Mouse (Mus musculus) myocyte (in vitro differentiated cells): ENCODE data around the gene Tnrc6c. TPM values are rescaled to one million over a fixed set of nuclear protein-coding genes. Genes with fewer than 3 reads are reported as not detected.

ENCODE experiments used
- H3K27me3 ChIP-seq: one replicate; pipeline ENCODE4 v1.6.1; 2011; ENCODE audit not compliant: control insufficient read depth, insufficient read depth, insufficient read length
- H3K36me3 ChIP-seq: one replicate; pipeline ENCODE4 v1.6.1; 2011; ENCODE audit not compliant: control insufficient read depth, insufficient read depth
- H3K4me2 ChIP-seq: one replicate; pipeline ENCODE4 v1.6.1; 2011; ENCODE audit warnings: low read depth, control low read depth
- H3K4me3 ChIP-seq: one replicate; pipeline ENCODE4 v1.5.1; 2011; ENCODE audit warnings: mild to moderate bottlenecking, control low read depth, moderate library complexity
- H3K79me2 ChIP-seq: one replicate; pipeline ENCODE4 v1.6.1; 2011; ENCODE audit not compliant: control insufficient read depth, insufficient read depth
- H3ac ChIP-seq: one replicate; pipeline ENCODE4 v1.6.1; 2011; ENCODE audit not compliant: control insufficient read depth, insufficient read length
- CEBPB ChIP-seq: IDR thresholded peaks from 2 replicates; pipeline ENCODE4 v1.6.1; 2011; ENCODE audit warnings: mild to moderate bottlenecking, moderate library complexity; ENCODE audit not compliant: poor library complexity, insufficient read depth, severe bottlenecking
- E2F4 ChIP-seq: IDR thresholded peaks from one replicate; pipeline ENCODE4 v1.6.1; 2011; ENCODE audit warnings: mild to moderate bottlenecking, control low read depth, moderate library complexity; ENCODE audit not compliant: insufficient read depth
- MAX ChIP-seq: IDR thresholded peaks from one replicate; pipeline ENCODE4 v1.6.1; 2011; ENCODE audit warnings: low read depth, mild to moderate bottlenecking, control low read depth
- MYOD1 ChIP-seq, 3 experiments: IDR thresholded peaks; one replicate each; pipeline ENCODE4 v1.6.1; 2011; ENCODE audit warnings: control low read depth in 2 of 3, low read depth in 2 of 3, mild to moderate bottlenecking in 2 of 3, moderate library complexity in 1 of 3; ENCODE audit not compliant: insufficient read length in 2 of 3, control insufficient read depth in 1 of 3
- MYOG ChIP-seq, 3 experiments: IDR thresholded peaks; one replicate each; pipeline ENCODE4 v1.6.1; 2011; ENCODE audit warnings: control low read depth in 2 of 3, low read depth in 2 of 3, mild to moderate bottlenecking in 2 of 3; ENCODE audit not compliant: insufficient read length in 2 of 3, control insufficient read depth in 1 of 3, insufficient read depth in 1 of 3
- POLR2A ChIP-seq: IDR thresholded peaks from one replicate; pipeline ENCODE4 v1.6.1; 2011; ENCODE audit warnings: low read depth, mild to moderate bottlenecking, control low read depth, moderate library complexity; ENCODE audit not compliant: insufficient read length
- POLR2AphosphoS2 ChIP-seq: IDR thresholded peaks from one replicate; pipeline ENCODE4 v1.6.1; 2011; ENCODE audit warnings: low read depth, control low read depth; ENCODE audit not compliant: insufficient read length
- REST ChIP-seq: IDR thresholded peaks from one replicate; pipeline ENCODE4 v1.6.1; 2011; ENCODE audit warnings: mild to moderate bottlenecking, control low read depth, moderate library complexity; ENCODE audit not compliant: insufficient read depth, insufficient read length
- SRF ChIP-seq: IDR thresholded peaks from one replicate; pipeline ENCODE4 v1.6.1; 2011; ENCODE audit warnings: low read depth; ENCODE audit not compliant: control insufficient read depth, insufficient read length
- TCF12 ChIP-seq: IDR thresholded peaks from one replicate; pipeline ENCODE4 v1.6.1; 2011; ENCODE audit warnings: mild to moderate bottlenecking, control low read depth; ENCODE audit not compliant: poor library complexity, insufficient read depth, severe bottlenecking
- TCF3 ChIP-seq: IDR thresholded peaks from one replicate; pipeline ENCODE4 v1.6.1; 2011; ENCODE audit warnings: low read depth, control low read depth; ENCODE audit not compliant: insufficient read length
- USF1 ChIP-seq: IDR thresholded peaks from one replicate; pipeline ENCODE4 v1.6.1; 2011; ENCODE audit warnings: low read depth, mild to moderate bottlenecking, control low read depth, moderate library complexity
- polyA plus RNA-seq: library from polyadenylated mRNA; unstranded; fragments of >200 nt; fragmentation: generic; extraction: Trizol; gene quantifications from one replicate; pipeline ENCODE4 v1.2.1, GENCODE M21; 2012; ENCODE audit warnings: missing spikeins

The Tnrc6c gene
- polyA plus RNA-seq, 1 experiment, result 7.4 TPM

DNA sequence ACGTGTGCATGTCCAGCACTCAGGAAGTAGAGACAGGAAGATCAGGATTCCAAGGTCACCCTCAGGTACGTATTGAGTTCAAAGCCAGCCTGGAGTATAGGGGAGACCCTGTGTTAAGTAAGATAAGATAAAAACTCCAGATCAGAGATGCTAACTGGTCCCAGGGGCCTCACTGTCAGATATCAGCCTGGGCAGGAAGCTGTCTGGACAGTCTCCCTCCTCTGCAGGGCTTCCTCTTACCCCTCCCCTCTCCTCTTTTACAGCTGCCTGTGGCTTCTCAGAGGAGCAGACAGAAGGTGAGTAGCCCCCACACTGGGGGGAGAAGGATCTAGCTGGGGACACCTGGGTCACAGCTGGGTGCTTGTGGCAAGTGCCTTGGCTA, 144.1 kb downstream of the Tnrc6c start:
- Histone ChIP-seq H3K27me3 (no peaks in the 10 kb centered on the region), H3K4me2 (no peak overlapping the region), H3K4me3 (no peak overlapping the region), H3ac (no peak overlapping the region), H3K79me2 (no peaks in the 10 kb centered on the region), H3K36me3 (no peaks in the 10 kb centered on the region)
- TF ChIP-seq POLR2AphosphoS2 (no peak), CEBPB (no peak), TCF3 (no peak), SRF (no peak), TCF12 (no peak), REST (no peak), USF1 (no peak), MAX (no peak), E2F4 (no peak), MYOG (IDR thresholded peaks at IDR 0.05; ENCODE audit: control insufficient read depth in 1 of 3, insufficient read depth in 1 of 3, insufficient read length in 2 of 3, low read depth in 2 of 3) (no peak), POLR2A (no peak), MYOD1 (IDR thresholded peaks at IDR 0.05; ENCODE audit: control insufficient read depth in 1 of 3, insufficient read length in 2 of 3, low read depth in 2 of 3) (no peak)

DNA sequence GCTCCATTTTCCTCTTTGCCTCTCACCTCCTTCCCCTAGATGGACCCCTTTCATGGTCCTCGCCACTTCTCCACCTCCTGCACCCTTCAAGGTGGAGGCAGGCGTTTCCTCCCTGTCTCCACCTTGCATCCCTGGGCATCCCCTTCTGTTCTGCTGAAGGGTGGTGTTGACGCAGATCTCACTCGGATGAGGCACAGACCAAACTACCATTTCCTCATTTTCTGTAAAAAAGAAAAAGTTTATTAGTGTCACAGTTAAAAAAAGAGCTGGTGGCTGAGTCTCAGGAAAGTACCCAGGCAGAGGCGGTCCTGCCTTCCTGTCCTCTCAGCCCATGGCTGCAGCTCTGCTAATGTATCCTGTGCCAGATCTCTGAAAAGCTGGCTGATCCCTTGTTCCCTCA, 145.1 kb downstream of the Tnrc6c start:
- no peaks in the 10 kb centered on the region for H3K27me3 ChIP-seq
- H3K4me2 ChIP-seq, result no peak overlapping the region
- H3ac ChIP-seq, result no peak overlapping the region
- no peaks in the 10 kb centered on the region for H3K36me3 ChIP-seq
- no peak for TF ChIP-seq MYOG (IDR thresholded peaks at IDR 0.05; ENCODE audit: control insufficient read depth in 1 of 3, insufficient read depth in 1 of 3, insufficient read length in 2 of 3, low read depth in 2 of 3)
- TF ChIP-seq TCF12, result no peak
- TF ChIP-seq CEBPB, result no peak
- TF ChIP-seq MYOD1 (IDR thresholded peaks at IDR 0.05; ENCODE audit: control insufficient read depth in 1 of 3, insufficient read length in 2 of 3, low read depth in 2 of 3), result no peak
- no peak for TF ChIP-seq MAX
- TF ChIP-seq POLR2AphosphoS2, result no peak
- no peak for TF ChIP-seq TCF3
- no peak overlapping the region for H3K4me3 ChIP-seq
- H3K79me2 ChIP-seq, result no peaks in the 10 kb centered on the region

DNA sequence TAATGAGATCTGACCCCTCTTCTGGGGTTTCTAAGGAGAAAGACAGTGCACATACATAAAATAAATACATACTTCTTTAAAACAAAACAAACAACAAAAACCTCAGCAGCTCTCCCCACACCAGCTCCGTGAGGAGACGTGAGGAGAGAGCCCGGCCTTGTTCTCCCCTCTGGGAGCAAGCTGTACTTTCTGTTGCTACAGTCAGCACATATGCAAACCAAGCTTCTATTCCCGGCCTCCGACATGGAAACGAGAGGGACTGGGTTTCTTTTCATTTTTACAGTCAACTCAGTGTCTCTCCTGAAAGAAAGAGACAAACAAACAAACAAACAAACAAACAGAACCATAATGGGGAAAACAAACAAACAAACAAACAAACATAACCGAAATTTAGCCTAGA, 145.9 kb downstream of the Tnrc6c start:
- Histone ChIP-seq H3K79me2 (no peaks in the 10 kb centered on the region), H3K27me3 (no peaks in the 10 kb centered on the region), H3ac (no peak overlapping the region), H3K4me2 (no peak overlapping the region), H3K4me3 (no peak overlapping the region), H3K36me3 (no peaks in the 10 kb centered on the region)
- TF ChIP-seq MYOG (IDR thresholded peaks at IDR 0.05; ENCODE audit: control insufficient read depth in 1 of 3, insufficient read depth in 1 of 3, insufficient read length in 2 of 3, low read depth in 2 of 3) (no peak), SRF (no peak), MAX (no peak), TCF12 (no peak), POLR2A (no peak), CEBPB (no peak), POLR2AphosphoS2 (no peak), REST (no peak), MYOD1 (IDR thresholded peaks at IDR 0.05; ENCODE audit: control insufficient read depth in 1 of 3, insufficient read length in 2 of 3, low read depth in 2 of 3) (no peak), E2F4 (no peak), USF1 (no peak), TCF3 (no peak)

DNA sequence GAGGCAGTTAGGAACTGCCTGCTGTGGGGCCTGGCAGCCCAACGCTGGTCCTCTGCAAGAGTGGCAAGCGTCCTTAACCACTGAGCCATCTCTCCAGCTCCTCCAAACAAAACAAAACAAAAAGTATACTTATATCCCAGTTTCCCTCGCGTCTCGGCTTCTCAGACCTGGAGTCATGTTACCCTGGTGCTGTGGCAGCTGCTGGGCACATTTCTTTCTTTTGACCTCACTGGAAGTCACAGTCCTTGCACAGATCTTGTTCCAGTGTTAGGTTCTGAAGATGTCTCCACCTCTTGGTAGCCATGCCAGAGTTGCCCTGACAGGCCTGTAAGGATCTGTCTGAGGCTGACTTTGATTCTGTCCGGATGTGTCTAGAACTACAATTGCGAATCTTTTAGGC, 147.6 kb downstream of the Tnrc6c start:
- Histone ChIP-seq H3K4me3 (no peak overlapping the region), H3K27me3 (no peaks in the 10 kb centered on the region)
- TF ChIP-seq CEBPB (no peak), MYOD1 (IDR thresholded peaks at IDR 0.05; ENCODE audit: control insufficient read depth in 1 of 3, insufficient read length in 2 of 3, low read depth in 2 of 3) (peak; percentile 5 to 80 (median 72)), MYOG (IDR thresholded peaks at IDR 0.05; ENCODE audit: control insufficient read depth in 1 of 3, insufficient read depth in 1 of 3, insufficient read length in 2 of 3, low read depth in 2 of 3) (peak in 2 of 3 experiments; percentile 67)

DNA sequence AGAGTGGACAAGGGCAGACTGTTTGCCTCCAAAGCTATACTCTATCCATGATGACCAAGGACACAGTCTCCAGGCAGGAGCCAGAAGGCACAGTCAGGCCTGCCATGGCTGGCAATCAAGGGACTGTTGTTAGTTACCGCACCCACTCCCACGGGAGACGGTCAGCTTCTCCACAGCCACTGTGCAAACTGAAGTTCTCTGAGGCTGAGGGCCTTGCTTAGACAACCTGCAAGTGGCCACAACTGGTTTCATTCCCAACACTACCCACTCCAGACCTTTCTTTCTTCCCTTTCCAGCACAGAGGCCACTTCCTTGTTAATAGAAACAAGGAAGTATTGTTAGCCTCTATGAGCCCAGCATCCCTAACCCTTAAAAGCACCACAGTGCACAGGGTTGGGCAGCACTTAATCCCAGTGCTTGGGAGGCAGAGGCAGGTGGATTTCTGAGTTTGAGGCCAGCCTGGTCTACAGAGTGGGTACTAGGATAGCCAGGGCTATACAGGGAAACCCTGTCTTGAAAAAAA, 149.1 kb downstream of the Tnrc6c start:
- Histone ChIP-seq H3ac (no peak overlapping the region), H3K4me2 (no peak overlapping the region), H3K27me3 (no peaks in the 10 kb centered on the region), H3K36me3 (no peaks in the 10 kb centered on the region), H3K79me2 (no peaks in the 10 kb centered on the region), H3K4me3 (no peak overlapping the region)
- TF ChIP-seq MYOG (IDR thresholded peaks at IDR 0.05; ENCODE audit: control insufficient read depth in 1 of 3, insufficient read depth in 1 of 3, insufficient read length in 2 of 3, low read depth in 2 of 3) (no peak), MAX (no peak), REST (no peak), POLR2AphosphoS2 (no peak), E2F4 (no peak), TCF3 (no peak), POLR2A (no peak), MYOD1 (IDR thresholded peaks at IDR 0.05; ENCODE audit: control insufficient read depth in 1 of 3, insufficient read length in 2 of 3, low read depth in 2 of 3) (no peak), TCF12 (no peak), USF1 (no peak), CEBPB (no peak), SRF (no peak)

More for the DNA sequence above, 147.6 kb downstream of the Tnrc6c start:
- Histone ChIP-seq H3K4me2 (peak overlapping the region; percentile 41), H3K79me2 (no peaks in the 10 kb centered on the region), H3K36me3 (no peaks in the 10 kb centered on the region), H3ac (no peak overlapping the region)
